Mouse (Mus musculus) midbrain, postnatal 0 days (tissue): ENCODE results near the gene Tbcd. TPM values are rescaled to one million over a fixed set of nuclear protein-coding genes. Genes with fewer than 3 reads are reported as not detected.

Experiments used
- ATAC-seq: fragments of 200-750 bp; cut with Nextera tagmentation; 2 replicates; pipeline ENCODE4 v1.8.0; 2017; ENCODE audit warnings: moderate number of reproducible peaks, mild to moderate bottlenecking, moderate TSS enrichment, moderate library complexity; ENCODE audit not compliant: low FRiP score
- DNase-seq: peaks from one replicate; pipeline ENCODE4 v3.0.0-alpha.2; 2015; ENCODE audit warnings: low spot score
- H3K27ac ChIP-seq: fragments of 300-500 bp; sonication (generic); 2 replicates; pipeline ENCODE4 v1.5.1; 2014; ENCODE audit warnings: low read depth, mild to moderate bottlenecking, low read length, mixed read lengths
- H3K27me3 ChIP-seq: fragments of 300-500 bp; sonication (generic); 2 replicates; pipeline ENCODE4 v1.6.1; 2014; ENCODE audit warnings: low read length, control low read depth, mixed read lengths; ENCODE audit not compliant: insufficient read depth
- H3K36me3 ChIP-seq: fragments of 300-500 bp; sonication (generic); 2 replicates; pipeline ENCODE4 v1.6.1; 2014; ENCODE audit warnings: low read length, control low read depth, mixed read lengths; ENCODE audit not compliant: insufficient read depth
- H3K4me1 ChIP-seq: fragments of 300-500 bp; sonication (generic); 2 replicates; pipeline ENCODE4 v1.6.1; 2014; ENCODE audit warnings: mild to moderate bottlenecking, control low read depth, antibody characterized with exemption, low read length, mixed read lengths; ENCODE audit not compliant: insufficient read depth
- H3K4me2 ChIP-seq: fragments of 300-500 bp; sonication (generic); 2 replicates; pipeline ENCODE4 v1.6.1; 2014; ENCODE audit warnings: low read depth, mild to moderate bottlenecking, low read length, mixed read lengths; ENCODE audit not compliant: poor library complexity, severe bottlenecking
- H3K4me3 ChIP-seq: fragments of 300-500 bp; sonication (generic); 2 replicates; pipeline ENCODE4 v1.5.1; 2014; ENCODE audit warnings: low read depth, mild to moderate bottlenecking, low read length, moderate library complexity
- H3K9ac ChIP-seq: fragments of 300-500 bp; sonication (generic); replicated peaks from 2 replicates; pipeline ENCODE4 v1.6.1; 2014; ENCODE audit warnings: mild to moderate bottlenecking, low read length, moderate library complexity, mixed read lengths; ENCODE audit not compliant: poor library complexity, severe bottlenecking
- H3K9me3 ChIP-seq: fragments of 300-500 bp; sonication (generic); 2 replicates; pipeline ENCODE4 v1.6.1; 2016; ENCODE audit warnings: low read length, control low read depth
- CTCF ChIP-seq: IDR thresholded peaks from 2 replicates; pipeline ENCODE4 v1.5.1; 2016; ENCODE audit warnings: antibody characterized with exemption, mild to moderate bottlenecking
- WGBS: fragments of 180-500 bp; shearing (Covaris S2); extraction: QIAGEN DNeasy Blood & Tissue Kit; methylation state at CpG from one replicate; pipeline ENCODE4 v1.1.7; 2014; 5-methylcytosine and 5-hydroxymethylcytosine counted together
- polyA plus RNA-seq: library from polyadenylated mRNA; unstranded; fragments of >200 nt; fragmentation: Nextera tagmentation; extraction: Ambion mirVana; gene quantifications from 2 replicates; pipeline ENCODE4 v1.2.1, GENCODE M21; 2015
- total RNA-seq: library from RNA; depleted of rRNA; stranded (reverse); fragments of >200 nt; gene quantifications from 2 replicates; pipeline ENCODE4 v1.2.3, GENCODE M21; 2014

The Tbcd gene
- total and polyA plus RNA-seq, 2 experiments from 2014 or later = 56.5 to 87.9 TPM

GRCm38 (mm10) chr11:121508478-121508877, 56.7 kb downstream of the Tbcd start:
- H3K9ac ChIP-seq = no peak overlapping the region
- DNase-seq (no peak), ATAC-seq (no peak)
- no peaks in the 10 kb centered on the region for H3K9me3 ChIP-seq
- no peak overlapping the region for H3K27ac ChIP-seq
- TF ChIP-seq CTCF = no peak
- no peak overlapping the region for H3K4me3 ChIP-seq
- H3K4me2 ChIP-seq = no peak overlapping the region
- H3K4me1 ChIP-seq = no peaks in the 10 kb centered on the region
- 89% methylated on average over 4 of the region's 4 CpGs for WGBS
- no peaks in the 10 kb centered on the region for H3K27me3 ChIP-seq
- 0 out of 2 replicates have a peak, but pooled peaks cover 6% of the 10 kb centered on the region for H3K36me3 ChIP-seq

GRCm38 (mm10) chr11:121510512-121511246, 58.9 kb downstream of the Tbcd start:
- no peak overlapping the region for H3K27ac ChIP-seq
- no peak overlapping the region for H3K9ac ChIP-seq
- TF ChIP-seq CTCF = no peak
- ATAC-seq = no peak
- H3K36me3 ChIP-seq = peaks cover 1% of the 10 kb centered on the region; the same call in 1 of the 2 replicates
- 87% methylated on average over 9 of the region's 9 CpGs for WGBS
- no peak for DNase-seq
- H3K9me3 ChIP-seq = no peaks in the 10 kb centered on the region
- H3K4me1 ChIP-seq = no peaks in the 10 kb centered on the region
- no peak overlapping the region for H3K4me3 ChIP-seq
- H3K27me3 ChIP-seq = no peaks in the 10 kb centered on the region
- no peak overlapping the region for H3K4me2 ChIP-seq

GRCm38 (mm10) chr11:121512896-121513572, 61.3 kb downstream of the Tbcd start:
- Histone ChIP-seq H3K4me3 (no peak overlapping the region), H3K36me3 (no peaks in the 10 kb centered on the region; the same call in 1 of the 2 replicates), H3K27ac (no peak overlapping the region), H3K4me1 (no peaks in the 10 kb centered on the region), H3K9me3 (no peaks in the 10 kb centered on the region), H3K4me2 (no peak overlapping the region), H3K9ac (no peak overlapping the region), H3K27me3 (no peaks in the 10 kb centered on the region)
- ATAC-seq = no peak
- 74% methylated on average over 8 of the region's 8 CpGs for WGBS
- no peak for TF ChIP-seq CTCF
- no peak for DNase-seq

GRCm38 (mm10) chr11:121515996-121516395, 64.2 kb downstream of the Tbcd start:
- no peak overlapping the region for H3K9ac ChIP-seq
- H3K4me3 ChIP-seq = no peak overlapping the region
- no peak for TF ChIP-seq CTCF
- H3K4me2 ChIP-seq = no peak overlapping the region
- H3K27me3 ChIP-seq = no peaks in the 10 kb centered on the region
- 84% methylated on average over 9 of the region's 9 CpGs for WGBS
- no peak overlapping the region for H3K27ac ChIP-seq
- ATAC-seq (no peak), DNase-seq (no peak)
- no peaks in the 10 kb centered on the region; the same call in 1 of the 2 replicates for H3K36me3 ChIP-seq
- H3K4me1 ChIP-seq = no peaks in the 10 kb centered on the region
- no peaks in the 10 kb centered on the region for H3K9me3 ChIP-seq

- Histone ChIP-seq H3K36me3 (no peaks in the 10 kb centered on the region; the same call in 1 of the 2 replicates), H3K27me3 (no peaks in the 10 kb centered on the region), H3K4me1 (no peaks in the 10 kb centered on the region), H3K4me3 (no peak overlapping the region), H3K4me2 (no peak overlapping the region), H3K9ac (no peak overlapping the region), H3K9me3 (no peaks in the 10 kb centered on the region), H3K27ac (no peak overlapping the region)
- TF ChIP-seq CTCF = no peak
- no peak for DNase-seq
- WGBS = 84% methylated on average over 3 of the region's 3 CpGs
- ATAC-seq = no peak
Observed at GRCm38 (mm10) chr11:121516906-121517305, 65.2 kb downstream of the Tbcd start.
